Mouse (Mus musculus): ENCODE results near the gene Paip2b. TPM values are rescaled to one million over a fixed set of nuclear protein-coding genes. Genes with fewer than 3 reads are reported as not detected.

Paip2b gene
- polyA plus RNA-seq, 1 experiment from 2014 or later, result 30.0 TPM

GRCm38 (mm10) chr6:83762880-83763431 is 68.6 kb downstream of the Paip2b start:
- under 1% methylated on average over 35 of the region's 35 CpGs for WGBS
- peak; percentile 43; the same call in 1 of the 2 replicates for ATAC-seq
- H3K36me3 ChIP-seq (ENCODE audit: poor library complexity, severe bottlenecking), result no peaks in the 10 kb centered on the region
- peak overlapping the region; percentile 28 for H3K4me3 ChIP-seq
- H3K27ac ChIP-seq, result no peak overlapping the region
- H3K4me2 ChIP-seq, result peak overlapping the region; percentile 60
- H3K27me3 ChIP-seq, result peaks cover 63% of the 10 kb centered on the region
- no peaks in the 10 kb centered on the region for H3K9me3 ChIP-seq (replicated peaks)
- peak overlapping the region; percentile 43; the same call in 1 of the 2 replicates for H3K9ac ChIP-seq
- peaks cover 15% of the 10 kb centered on the region for H3K4me1 ChIP-seq

GRCm38 (mm10) chr6:83762344-83762743 is 69.2 kb downstream of the Paip2b start, which contains the start of gene Ankrd53:
Gene Ankrd53 (plus strand): TSS chr6:83762644.
- 26% methylated on average over 6 of the region's 6 CpGs for WGBS
- Histone ChIP-seq H3K27ac (no peak within 1 kb of the TSS), H3K4me2 (peak within 1 kb of the TSS; percentile 60), H3K9me3 (replicated peaks) (no peaks in the 10 kb centered on the region), H3K4me3 (peak within 1 kb of the TSS; percentile 28), H3K4me1 (peaks cover 16% of the 10 kb centered on the region), H3K9ac (peak within 1 kb of the TSS; percentile 43; the same call in 1 of the 2 replicates), H3K36me3 (ENCODE audit: poor library complexity, severe bottlenecking) (no peaks in the 10 kb centered on the region), H3K27me3 (peaks cover 69% of the 10 kb centered on the region)
- no peak for ATAC-seq

GRCm38 (mm10) chr6:83756051-83756450 is 75.5 kb downstream of the Paip2b start:
- ATAC-seq, result no peak
- Histone ChIP-seq H3K9me3 (replicated peaks) (no peaks in the 10 kb centered on the region), H3K27ac (no peak overlapping the region), H3K27me3 (peaks cover 61% of the 10 kb centered on the region), H3K9ac (no peak overlapping the region), H3K4me3 (no peak overlapping the region), H3K4me1 (peaks cover 7% of the 10 kb centered on the region; the same call in 1 of the 2 replicates), H3K36me3 (ENCODE audit: poor library complexity, severe bottlenecking) (no peaks in the 10 kb centered on the region), H3K4me2 (no peak overlapping the region)
- WGBS, result 76% methylated on average over 9 of the region's 9 CpGs

Other genes starting within 250 kb of the Paip2b start
- gene Clec4f, start 175.6 kb downstream of the Paip2b start, polyA plus RNA-seq (2015; fragmentation: Nextera tagmentation; extraction: Ambion mirVana), result not detected in 2 replicates
- not detected in 2 replicates for gene Cd207, start 153.9 kb downstream of the Paip2b start, polyA plus RNA-seq (2015; fragmentation: Nextera tagmentation; extraction: Ambion mirVana)
- gene Vax2, start 120.5 kb downstream of the Paip2b start, polyA plus RNA-seq (2015; fragmentation: Nextera tagmentation; extraction: Ambion mirVana), result 0.19 TPM in 1 of 2 replicates, not detected in the other
- gene Atp6v1b1, start 88.8 kb downstream of the Paip2b start, polyA plus RNA-seq (2015; fragmentation: Nextera tagmentation; extraction: Ambion mirVana), result 0.19 TPM in 1 of 2 replicates, not detected in the other
- gene Ankrd53, start 69.1 kb downstream of the Paip2b start, polyA plus RNA-seq (2015; fragmentation: Nextera tagmentation; extraction: Ambion mirVana), result 0.13 and 0.28 TPM in 2 replicates
- gene Tex261, start 55.9 kb downstream of the Paip2b start, polyA plus RNA-seq (2015; fragmentation: Nextera tagmentation; extraction: Ambion mirVana), result 66.0 and 77.5 TPM in 2 replicates
- gene Nagk, start 36.8 kb downstream of the Paip2b start, polyA plus RNA-seq (2015; fragmentation: Nextera tagmentation; extraction: Ambion mirVana), result 64.9 and 72.8 TPM in 2 replicates
- gene Zfp638, start 35.4 kb upstream of the Paip2b start, polyA plus RNA-seq (2015; fragmentation: Nextera tagmentation; extraction: Ambion mirVana), result 93.6 and 95.6 TPM in 2 replicates
- 1.3 and 2.1 TPM in 2 replicates for gene Dysf, start 176.8 kb upstream of the Paip2b start, polyA plus RNA-seq (2015; fragmentation: Nextera tagmentation; extraction: Ambion mirVana)